Mouse (Mus musculus) hindbrain, postnatal 0 days (tissue): ENCODE measurements at regions not wholly inside any gene's neighbourhood (a gene's known extent, or its start where the extent isn't known, plus 50 kb on each side); places are given as distances from the start of the nearest gene placed in this dataset.

Experiments
- ATAC-seq: fragments of 200-750 bp; cut with Nextera tagmentation; 2 replicates; pipeline ENCODE4 v1.8.0; 2017; ENCODE audit warnings: mild to moderate bottlenecking, moderate TSS enrichment, moderate library complexity
- DNase-seq: peaks from one replicate; pipeline ENCODE4 v3.0.0-alpha.2; 2015; ENCODE audit warnings: low spot score
- H3K27ac ChIP-seq: fragments of 300-500 bp; sonication (generic); 2 replicates; pipeline ENCODE4 v1.5.1; 2014; ENCODE audit warnings: mild to moderate bottlenecking
- H3K27me3 ChIP-seq: fragments of 300-500 bp; sonication (generic); 2 replicates; pipeline ENCODE4 v1.6.1; 2014; ENCODE audit warnings: low read length, mixed read lengths; ENCODE audit not compliant: insufficient read depth
- H3K36me3 ChIP-seq: fragments of 300-500 bp; sonication (generic); 2 replicates; pipeline ENCODE4 v1.6.1; 2014; ENCODE audit warnings: low read length, mixed read lengths; ENCODE audit not compliant: insufficient read depth
- H3K4me1 ChIP-seq: fragments of 300-500 bp; sonication (generic); 2 replicates; pipeline ENCODE4 v1.6.1; 2014; ENCODE audit warnings: antibody characterized with exemption, low read length, mixed read lengths; ENCODE audit not compliant: insufficient read depth
- H3K4me2 ChIP-seq: fragments of 300-500 bp; sonication (generic); 2 replicates; pipeline ENCODE4 v1.6.1; 2014; ENCODE audit warnings: low read depth, mild to moderate bottlenecking, low read length, moderate library complexity, mixed read lengths
- H3K4me3 ChIP-seq: fragments of 300-500 bp; sonication (generic); 2 replicates; pipeline ENCODE4 v1.5.1; 2014; ENCODE audit warnings: low read length
- H3K9ac ChIP-seq: fragments of 300-500 bp; sonication (generic); replicated peaks from 2 replicates; pipeline ENCODE4 v1.6.1; 2014; ENCODE audit warnings: mild to moderate bottlenecking, low read length, moderate library complexity, mixed read lengths
- H3K9me3 ChIP-seq: fragments of 300-500 bp; sonication (generic); 2 replicates; pipeline ENCODE4 v1.6.1; 2016; ENCODE audit warnings: low read length, mixed read lengths
- CTCF ChIP-seq: IDR thresholded peaks from 2 replicates; pipeline ENCODE4 v1.5.1; 2016; ENCODE audit warnings: antibody characterized with exemption, control low read depth, low read depth
- WGBS: fragments of 180-500 bp; shearing (Covaris S2); extraction: QIAGEN DNeasy Blood & Tissue Kit; methylation state at CpG from one replicate; pipeline ENCODE4 v1.1.7; 2014; 5-methylcytosine and 5-hydroxymethylcytosine counted together

DNA sequence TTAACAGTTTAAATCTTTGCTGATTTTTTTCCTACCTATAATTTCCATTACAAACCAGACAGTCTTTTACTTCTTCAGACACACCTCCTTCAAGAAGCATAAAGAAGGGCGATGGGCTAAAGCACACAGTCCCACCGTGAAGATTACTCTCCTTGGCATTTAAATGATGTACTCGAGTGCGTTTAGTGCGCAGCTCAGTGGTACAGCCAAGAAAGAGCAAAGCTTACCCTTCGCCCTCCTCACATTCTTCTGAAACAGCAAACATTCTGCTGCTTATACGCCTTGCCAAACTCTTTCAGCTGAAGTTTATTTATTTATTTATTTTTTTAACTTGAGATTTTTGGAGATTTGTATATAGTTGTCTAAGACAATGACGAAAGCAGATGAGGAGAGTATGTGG, 68.0 kb upstream of the Arglu1 start:
- Histone ChIP-seq H3K4me3 (no peak overlapping the region), H3K9ac (no peak overlapping the region), H3K27ac (no peak overlapping the region), H3K27me3 (no peaks in the 10 kb centered on the region), H3K36me3 (no peaks in the 10 kb centered on the region), H3K4me1 (peaks cover 3% of the 10 kb centered on the region; the same call in 1 of the 2 replicates), H3K4me2 (no peak overlapping the region), H3K9me3 (no peaks in the 10 kb centered on the region)
- DNase-seq (no peak), ATAC-seq (no peak)
- WGBS, result 83% methylated on average over 8 of the region's 8 CpGs
- TF ChIP-seq CTCF, result no peak

DNA sequence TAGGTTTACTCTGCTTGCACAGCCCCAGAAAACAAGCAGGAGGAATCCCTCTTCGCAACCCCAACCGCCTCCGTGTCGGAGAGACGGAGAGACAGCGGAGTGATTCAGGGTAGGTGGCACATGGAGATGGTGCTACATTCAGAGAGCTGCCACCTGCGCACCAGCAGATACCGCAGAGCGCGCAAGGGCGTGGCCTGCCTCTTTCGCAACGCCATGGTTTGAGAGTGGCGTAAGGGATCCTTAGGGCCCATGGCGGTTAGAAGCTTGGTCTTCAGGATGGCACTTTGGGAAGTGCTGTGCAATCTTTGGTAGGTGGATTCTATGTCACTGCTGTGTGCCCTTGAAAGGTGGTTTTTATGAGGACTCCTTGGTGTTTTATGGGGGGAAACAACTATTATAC, 60.9 kb upstream of the Arglu1 start:
- Histone ChIP-seq H3K9me3 (no peaks in the 10 kb centered on the region), H3K9ac (no peak overlapping the region), H3K4me1 (no peaks in the 10 kb centered on the region), H3K27me3 (no peaks in the 10 kb centered on the region), H3K36me3 (no peaks in the 10 kb centered on the region), H3K27ac (no peak overlapping the region), H3K4me3 (no peak overlapping the region), H3K4me2 (no peak overlapping the region)
- 89% methylated on average over 15 of the region's 15 CpGs for WGBS
- no peak for TF ChIP-seq CTCF
- ATAC-seq, result no peak
- no peak for DNase-seq

DNA sequence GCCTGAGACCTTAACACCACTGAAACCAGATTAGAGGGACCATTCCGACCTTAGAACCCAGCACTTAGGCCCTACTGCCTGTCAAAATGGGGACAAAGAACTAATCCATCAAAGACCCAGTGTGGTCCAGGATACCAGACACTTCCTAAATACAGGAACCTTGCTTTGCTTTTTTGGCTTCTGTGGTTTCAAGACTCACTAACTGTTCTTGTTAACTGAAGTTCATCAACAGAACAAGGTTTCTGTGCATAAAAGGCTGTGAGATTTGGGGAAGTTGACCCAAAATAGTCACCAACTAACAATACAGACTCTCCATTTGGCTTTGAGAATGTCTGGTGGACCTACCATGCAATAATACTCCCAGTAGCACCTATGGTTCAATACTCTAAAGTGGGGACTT, 56.4 kb upstream of the Arglu1 start:
- Histone ChIP-seq H3K4me2 (no peak overlapping the region), H3K9ac (no peak overlapping the region), H3K36me3 (no peaks in the 10 kb centered on the region), H3K4me3 (no peak overlapping the region), H3K4me1 (no peaks in the 10 kb centered on the region), H3K9me3 (no peaks in the 10 kb centered on the region), H3K27ac (no peak overlapping the region), H3K27me3 (no peaks in the 10 kb centered on the region)
- WGBS, result 84% methylated on average over 1 of the region's 1 CpGs
- ATAC-seq (no peak), DNase-seq (no peak)
- no peak for TF ChIP-seq CTCF

DNA sequence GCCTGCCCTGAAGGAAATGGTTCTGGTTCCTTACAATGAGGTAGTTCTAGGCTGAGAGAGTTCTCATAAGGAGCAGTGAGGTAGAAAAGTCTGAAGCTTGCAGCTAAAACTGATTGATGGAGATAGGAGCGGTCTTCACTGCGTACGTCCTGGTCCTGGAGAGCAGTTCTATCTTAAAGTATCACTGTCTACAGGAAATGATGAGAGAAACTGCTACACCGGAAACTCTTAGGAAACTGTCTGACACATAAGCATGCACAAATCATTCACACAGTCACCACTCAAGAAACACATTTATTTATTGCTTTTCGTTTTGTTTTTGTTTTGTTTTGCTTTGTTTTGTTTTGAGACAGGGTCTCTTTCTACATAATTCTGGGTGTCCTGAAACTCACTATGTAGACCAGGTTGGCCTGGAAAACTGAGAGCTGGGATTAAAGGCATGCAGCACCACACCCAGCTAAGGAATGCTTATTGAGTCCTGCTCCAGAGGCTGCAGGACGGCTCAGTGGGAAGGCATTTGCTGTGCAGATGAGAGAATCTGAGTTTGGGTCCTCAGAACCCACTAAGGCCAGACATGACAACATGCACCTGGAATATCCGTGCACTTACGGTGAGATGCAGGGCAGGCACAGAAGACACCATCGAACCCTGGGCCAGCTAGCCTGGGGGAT, 55.4 kb upstream of the Arglu1 start:
- Histone ChIP-seq H3K9ac (no peak overlapping the region), H3K27me3 (no peaks in the 10 kb centered on the region), H3K36me3 (no peaks in the 10 kb centered on the region), H3K4me1 (no peaks in the 10 kb centered on the region), H3K4me2 (no peak overlapping the region), H3K27ac (no peak overlapping the region), H3K9me3 (no peaks in the 10 kb centered on the region), H3K4me3 (no peak overlapping the region)
- 88% methylated on average over 9 of the region's 9 CpGs for WGBS
- DNase-seq (no peak), ATAC-seq (no peak)
- no peak for TF ChIP-seq CTCF
